Mouse (Mus musculus): ENCODE measurements around the gene Kcnj3. TPM values are rescaled to one million over a fixed set of nuclear protein-coding genes. Genes with fewer than 3 reads are reported as not detected.
A peak's percentile ranks its signal among the peaks of the same experiment; 100 is the strongest.

Kcnj3 gene
- total and polyA plus RNA-seq, 2 experiments from 2014 or later: 5.5 to 29.7 TPM

DNA sequence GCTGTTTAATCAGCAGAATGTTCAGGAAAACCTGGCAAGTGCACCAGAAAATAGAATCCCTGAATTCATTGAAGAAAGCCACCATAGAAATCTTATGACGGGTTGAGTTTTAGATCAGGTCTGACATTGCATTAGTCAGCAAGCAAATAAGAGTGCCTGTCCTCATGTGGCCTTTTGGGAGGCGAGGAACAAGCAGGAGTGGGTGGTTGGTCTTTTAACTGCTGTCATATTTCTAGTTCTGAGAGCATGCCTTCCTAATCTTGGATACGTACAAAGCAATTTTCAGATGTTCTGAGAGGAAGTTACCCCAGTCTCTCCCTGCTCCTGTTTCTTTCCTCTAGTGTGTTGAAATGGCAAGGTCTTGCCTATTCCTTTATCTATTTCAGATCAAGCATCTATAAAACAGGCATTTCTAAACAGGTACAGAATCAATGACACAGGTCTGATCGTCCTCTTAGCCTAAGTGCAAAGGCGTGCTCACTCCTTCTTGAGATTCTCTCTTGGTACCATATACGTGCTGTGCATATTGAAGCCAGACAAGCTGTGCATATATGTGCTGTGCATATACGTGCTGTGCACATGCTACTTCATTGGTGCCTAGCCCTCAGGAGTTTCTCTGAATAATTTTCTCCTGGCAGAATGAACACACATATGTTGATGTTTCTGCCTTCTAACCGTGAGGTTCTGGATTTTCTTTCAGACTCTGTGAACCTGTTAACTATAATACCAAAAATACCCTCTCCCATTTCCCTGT, 97.1 kb downstream of the Kcnj3 start:
- Histone ChIP-seq H3K9ac (replicated peaks; ENCODE audit: low read length, poor library complexity, severe bottlenecking) (no peak overlapping the region), H3K9me3 (ENCODE audit: low read length) (no peaks in the 10 kb centered on the region), H3K4me3 (ENCODE audit: low read depth, low read length) (no peak overlapping the region), H3K4me2 (ENCODE audit: low read depth, low read length, poor library complexity, severe bottlenecking) (no peak overlapping the region), H3K27ac (ENCODE audit: low read depth, low read length) (no peak overlapping the region), H3K27me3 (ENCODE audit: insufficient read depth, low read length) (no peaks in the 10 kb centered on the region), H3K36me3 (ENCODE audit: insufficient read depth, low read length) (no peaks in the 10 kb centered on the region), H3K4me1 (ENCODE audit: insufficient read depth, low read length) (no peaks in the 10 kb centered on the region)
- no peak for TF ChIP-seq CTCF (IDR thresholded peaks at IDR 0.05)
- WGBS: 87% methylated on average over 8 of the region's 8 CpGs
- DNase-seq (ENCODE audit: low spot score) (no peak), ATAC-seq (ENCODE audit: low FRiP score) (no peak)

DNA sequence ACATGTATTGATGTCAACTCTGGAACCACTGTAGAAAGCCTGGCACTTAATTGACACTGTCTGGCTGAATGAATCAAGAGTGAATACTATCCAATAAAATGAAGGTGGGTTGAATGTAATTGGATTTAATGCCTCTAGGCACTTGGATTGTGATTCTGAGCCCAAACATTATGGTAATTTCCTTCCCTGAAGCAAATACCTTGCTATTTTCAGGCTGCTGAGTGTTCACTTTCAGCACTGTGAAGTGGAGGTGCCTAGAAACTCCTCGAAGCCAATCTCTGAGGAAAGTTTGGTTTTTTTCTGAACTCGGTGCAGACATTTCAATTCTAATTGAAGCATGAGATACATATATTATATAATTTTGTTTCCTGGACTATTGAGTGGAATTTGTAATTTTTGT, 99.2 kb downstream of the Kcnj3 start:
- Histone ChIP-seq H3K9me3 (ENCODE audit: low read length) (no peaks in the 10 kb centered on the region), H3K27ac (ENCODE audit: low read depth, low read length) (no peak overlapping the region), H3K4me3 (ENCODE audit: low read depth, low read length) (no peak overlapping the region), H3K36me3 (ENCODE audit: insufficient read depth, low read length) (no peaks in the 10 kb centered on the region), H3K9ac (replicated peaks; ENCODE audit: low read length, poor library complexity, severe bottlenecking) (no peak overlapping the region), H3K4me1 (ENCODE audit: insufficient read depth, low read length) (no peaks in the 10 kb centered on the region), H3K4me2 (ENCODE audit: low read depth, low read length, poor library complexity, severe bottlenecking) (no peak overlapping the region), H3K27me3 (ENCODE audit: insufficient read depth, low read length) (no peaks in the 10 kb centered on the region)
- DNase-seq (ENCODE audit: low spot score) (no peak), ATAC-seq (ENCODE audit: low FRiP score) (peak; percentile 54; the same call in 1 of the 2 replicates)
- no peak for TF ChIP-seq CTCF (IDR thresholded peaks at IDR 0.05)
- WGBS: 49% methylated on average over 2 of the region's 2 CpGs

DNA sequence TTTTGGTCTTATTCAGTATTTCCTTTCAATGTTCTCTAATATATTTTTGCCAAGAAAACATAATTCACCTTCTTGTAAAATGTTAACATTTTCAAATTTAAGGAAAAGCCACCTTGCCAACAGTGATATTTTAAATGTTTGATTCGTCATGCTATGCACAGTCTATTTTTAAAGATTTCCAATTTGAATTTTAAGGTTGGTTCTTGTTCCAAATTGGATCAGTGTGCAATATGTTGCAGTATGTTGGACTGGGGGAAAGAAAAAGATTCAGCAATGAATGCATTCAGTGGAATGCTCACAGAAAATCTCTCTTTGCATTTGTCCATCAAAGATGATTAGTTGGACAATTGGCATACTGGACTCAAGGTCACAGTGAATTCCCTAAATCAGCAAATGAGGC, 99.7 kb downstream of the Kcnj3 start:
- no peak overlapping the region for H3K4me3 ChIP-seq (ENCODE audit: low read depth, low read length)
- TF ChIP-seq CTCF (IDR thresholded peaks at IDR 0.05): no peak
- WGBS: 72% methylated on average over 1 of the region's 1 CpGs
- no peaks in the 10 kb centered on the region for H3K36me3 ChIP-seq (ENCODE audit: insufficient read depth, low read length)
- no peaks in the 10 kb centered on the region for H3K4me1 ChIP-seq (ENCODE audit: insufficient read depth, low read length)
- DNase-seq (ENCODE audit: low spot score) (no peak), ATAC-seq (ENCODE audit: low FRiP score) (no peak)
- H3K4me2 ChIP-seq (ENCODE audit: low read depth, low read length, poor library complexity, severe bottlenecking): no peak overlapping the region
- H3K9ac ChIP-seq (replicated peaks; ENCODE audit: low read length, poor library complexity, severe bottlenecking): no peak overlapping the region
- H3K27me3 ChIP-seq (ENCODE audit: insufficient read depth, low read length): no peaks in the 10 kb centered on the region
- H3K27ac ChIP-seq (ENCODE audit: low read depth, low read length): no peak overlapping the region
- no peaks in the 10 kb centered on the region for H3K9me3 ChIP-seq (ENCODE audit: low read length)

DNA sequence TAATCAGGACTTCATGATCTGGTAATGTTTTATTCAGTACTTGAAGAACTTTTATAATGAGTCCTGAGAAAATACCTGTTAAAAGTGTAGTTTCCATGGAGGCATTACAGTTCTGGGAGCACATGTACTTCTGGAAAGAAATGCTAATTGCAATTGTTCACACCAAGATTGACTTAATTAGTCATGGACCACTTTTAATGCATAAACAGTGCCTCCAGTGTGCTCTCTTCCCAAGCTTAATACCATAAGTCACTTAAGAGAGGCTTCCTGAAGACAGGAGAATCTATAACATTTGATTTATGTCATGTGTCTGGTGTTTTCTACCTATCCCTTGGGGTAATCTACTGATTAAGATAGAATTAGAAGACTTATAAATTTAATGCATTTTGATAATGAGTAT, 111.8 kb downstream of the Kcnj3 start:
- Histone ChIP-seq H3K9me3 (ENCODE audit: low read length) (no peaks in the 10 kb centered on the region), H3K4me3 (ENCODE audit: low read depth, low read length) (no peak overlapping the region), H3K36me3 (ENCODE audit: insufficient read depth, low read length) (no peaks in the 10 kb centered on the region), H3K4me1 (ENCODE audit: insufficient read depth, low read length) (no peaks in the 10 kb centered on the region), H3K27me3 (ENCODE audit: insufficient read depth, low read length) (no peaks in the 10 kb centered on the region), H3K27ac (ENCODE audit: low read depth, low read length) (no peak overlapping the region), H3K9ac (replicated peaks; ENCODE audit: low read length, poor library complexity, severe bottlenecking) (no peak overlapping the region), H3K4me2 (ENCODE audit: low read depth, low read length, poor library complexity, severe bottlenecking) (no peak overlapping the region)
- TF ChIP-seq CTCF (IDR thresholded peaks at IDR 0.05): no peak
- DNase-seq (ENCODE audit: low spot score) (no peak), ATAC-seq (ENCODE audit: low FRiP score) (no peak)

DNA sequence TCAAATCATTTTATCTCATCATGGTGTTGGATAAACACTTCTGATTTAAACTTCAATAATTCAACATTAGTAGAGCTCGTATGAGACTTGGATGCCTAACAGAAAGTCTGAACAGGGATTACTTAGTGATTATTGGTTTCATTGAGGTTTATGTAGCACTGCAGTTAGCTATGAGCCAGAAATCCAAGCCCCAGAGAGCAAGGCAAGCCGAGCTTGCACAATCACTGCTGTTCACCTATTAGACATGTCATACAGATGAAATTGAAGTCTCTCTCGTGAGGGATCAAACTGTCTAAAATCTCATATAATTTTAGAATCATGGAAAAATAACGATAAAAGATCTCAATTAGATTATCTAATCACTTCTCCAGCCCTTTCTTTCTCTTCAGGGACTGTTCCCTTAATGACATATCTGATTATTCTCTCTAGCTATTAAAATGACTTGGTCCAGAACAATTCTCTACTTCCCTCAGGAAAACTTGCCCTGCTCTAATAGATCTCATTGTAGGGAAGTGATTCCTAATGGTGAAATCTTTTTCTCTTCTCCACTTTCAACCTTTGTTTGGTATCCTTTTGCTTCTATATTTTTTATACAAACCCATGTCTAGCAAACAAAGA, 122.7 kb downstream of the Kcnj3 start:
- DNase-seq (ENCODE audit: low spot score) (peak; percentile 26), ATAC-seq (ENCODE audit: low FRiP score) (no peak)
- Histone ChIP-seq H3K4me1 (ENCODE audit: insufficient read depth, low read length) (no peaks in the 10 kb centered on the region), H3K9ac (replicated peaks; ENCODE audit: low read length, poor library complexity, severe bottlenecking) (no peak overlapping the region), H3K4me2 (ENCODE audit: low read depth, low read length, poor library complexity, severe bottlenecking) (no peak overlapping the region), H3K27ac (ENCODE audit: low read depth, low read length) (no peak overlapping the region), H3K27me3 (ENCODE audit: insufficient read depth, low read length) (no peaks in the 10 kb centered on the region), H3K9me3 (ENCODE audit: low read length) (no peaks in the 10 kb centered on the region), H3K36me3 (ENCODE audit: insufficient read depth, low read length) (no peaks in the 10 kb centered on the region), H3K4me3 (ENCODE audit: low read depth, low read length) (no peak overlapping the region)
- WGBS: 58% methylated on average over 4 of the region's 4 CpGs
- TF ChIP-seq CTCF (IDR thresholded peaks at IDR 0.05): no peak

DNA sequence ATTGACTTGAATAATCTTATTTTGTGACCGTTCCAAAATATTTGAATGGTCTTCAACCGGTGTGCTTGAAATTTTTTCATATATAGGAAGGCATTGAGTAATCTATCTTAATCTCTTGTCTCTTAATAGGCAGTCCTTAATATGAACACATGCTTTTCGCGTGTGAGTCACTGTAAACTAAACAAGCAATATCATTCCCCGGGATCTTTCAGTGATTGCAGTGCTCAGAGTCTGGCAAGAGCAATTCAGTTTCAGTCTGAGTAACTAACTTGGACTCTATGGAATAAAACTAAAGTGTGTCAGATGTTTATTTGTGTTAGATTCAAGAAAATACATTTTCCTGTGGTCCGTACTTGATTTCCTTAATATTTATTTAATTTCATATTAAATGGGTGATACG, 133.5 kb downstream of the Kcnj3 start:
- no peak overlapping the region for H3K27ac ChIP-seq (ENCODE audit: low read depth, low read length)
- ATAC-seq (ENCODE audit: low FRiP score) (no peak), DNase-seq (ENCODE audit: low spot score) (no peak)
- TF ChIP-seq CTCF (IDR thresholded peaks at IDR 0.05): no peak
- H3K36me3 ChIP-seq (ENCODE audit: insufficient read depth, low read length): no peaks in the 10 kb centered on the region
- WGBS: 92% methylated on average over 7 of the region's 7 CpGs
- no peaks in the 10 kb centered on the region for H3K27me3 ChIP-seq (ENCODE audit: insufficient read depth, low read length)
- H3K9ac ChIP-seq (replicated peaks; ENCODE audit: low read length, poor library complexity, severe bottlenecking): no peak overlapping the region
- H3K4me1 ChIP-seq (ENCODE audit: insufficient read depth, low read length): no peaks in the 10 kb centered on the region
- H3K4me2 ChIP-seq (ENCODE audit: low read depth, low read length, poor library complexity, severe bottlenecking): no peak overlapping the region
- no peak overlapping the region for H3K4me3 ChIP-seq (ENCODE audit: low read depth, low read length)
- H3K9me3 ChIP-seq (ENCODE audit: low read length): no peaks in the 10 kb centered on the region
